14 mouse cellular contexts compared by ENCODE assay signal in genomic region chr11:22830179-22830611, GRCm38 (mm10). TPM values are rescaled to one million over a fixed set of nuclear protein-coding genes. Genes with fewer than 3 reads are reported as not detected.
A peak's percentile ranks its signal among the peaks of the same experiment; 100 is the strongest.
DNase-seq lines count a peak whose midpoint lies in the region; ATAC-seq and TF ChIP-seq lines count a peak whose summit lies in the region.
"Had no signal": no experiment of that assay in that cellular context is flagged by ENCODE, and none has a peak within 500 bp of the region (broad histone marks: within the 10 kb centered on the region; RNA-seq: fewer than 3 reads in every experiment).

No protein-coding gene starts in this region.

- H3K4me1 ChIP-seq in lung, postnatal 0 days (ENCODE audit: insufficient read depth, low read depth, low read length), result no peaks in the 10 kb centered on the region
- H3K4me1 ChIP-seq in small intestine, adult 2 months (ENCODE audit: control insufficient read depth, insufficient read depth, insufficient read length, low read length), result peaks cover 3% of the 10 kb centered on the region
- H3K4me1 ChIP-seq: midbrain, embryonic 15.5 days had no signal

- H3K9me3 ChIP-seq in lung, postnatal 0 days (ENCODE audit: low read length), result no peaks in the 10 kb centered on the region
- H3K9me3 ChIP-seq: embryonic facial prominence, embryonic 13.5 days; midbrain, embryonic 15.5 days had no signal

- 0 out of 2 replicates have a peak overlapping the region, but pooled peaks have one; percentile 20 for H3K27ac ChIP-seq in lung, postnatal 0 days (ENCODE audit: low read length)
- peak overlapping the region; percentile 46 for H3K27ac ChIP-seq in small intestine, adult 2 months (ENCODE audit: insufficient read depth, low read depth, low read length)
- H3K27ac ChIP-seq: embryonic facial prominence, embryonic 13.5 days; liver, embryonic 14.5 days; midbrain, embryonic 15.5 days had no signal

- TF ChIP-seq CTCF in lung, postnatal 0 days (IDR thresholded peaks at IDR 0.05), result no peak
- no peak for TF ChIP-seq CTCF in small intestine, adult 2 months (IDR thresholded peaks at IDR 0.05; ENCODE audit: extremely low read depth, insufficient read length, insufficient replicate concordance, low read depth, low read length)

- H3K36me3 ChIP-seq in lung, postnatal 0 days (ENCODE audit: insufficient read depth, low read length), result no peaks in the 10 kb centered on the region
- H3K36me3 ChIP-seq in small intestine, adult 2 months (ENCODE audit: control insufficient read depth, insufficient read depth, low read length), result peaks cover 11% of the 10 kb centered on the region
- H3K36me3 ChIP-seq: midbrain, embryonic 15.5 days had no signal

- H3K4me2 ChIP-seq in lung, postnatal 0 days (replicated peaks; ENCODE audit: low read depth, low read length), result no peak overlapping the region
- H3K4me2 ChIP-seq: embryonic facial prominence, embryonic 13.5 days; midbrain, embryonic 15.5 days had no signal

- TF ChIP-seq POLR2A in small intestine, adult 2 months (IDR thresholded peaks at IDR 0.05; ENCODE audit: low read depth, low read length), result no peak

- H3K4me3 ChIP-seq in lung, postnatal 0 days (ENCODE audit: low read depth, low read length), result no peak overlapping the region
- H3K4me3 ChIP-seq in small intestine, adult 2 months (ENCODE audit: low read depth, low read length), result no peak overlapping the region
- H3K4me3 ChIP-seq: embryonic facial prominence, embryonic 13.5 days; midbrain, embryonic 15.5 days had no signal

- peak; percentile 31 for DNase-seq in gastrocnemius, postnatal 14 days
- DNase-seq in gastrocnemius, postnatal 25 days, result no peak
- DNase-seq in lung, postnatal 0 days (ENCODE audit: low spot score), result no peak
- DNase-seq in lung, adult 18-20 months, result no peak
- DNase-seq in Muller cell, postnatal 12 days (ENCODE audit: inconsistent ontology term), result peak; percentile 89
- DNase-seq in neural tube, embryonic 10.5 days (ENCODE audit: extremely low spot score, low spot score), result no peak
- no peak for DNase-seq in adrenal gland, adult 18-20 months (ENCODE audit: low spot score in 2 of 2)
- DNase-seq: adrenal gland, postnatal 14 days; cerebellum, adult 8-10 months; kidney, adult 18-20 months had no signal

- WGBS in lung, postnatal 0 days, result 46% methylated on average over 5 of the region's 5 CpGs
- 58% methylated on average over 5 of the region's 5 CpGs for WGBS in small intestine, adult 2 months

- no peak overlapping the region for H3K9ac ChIP-seq in lung, postnatal 0 days (replicated peaks; ENCODE audit: low read depth)
- H3K9ac ChIP-seq: embryonic facial prominence, embryonic 13.5 days; liver, embryonic 14.5 days; midbrain, embryonic 15.5 days had no signal

- no peak for TF ChIP-seq EP300 in lung, postnatal 0 days (IDR thresholded peaks at IDR 0.05)

- H3K27me3 ChIP-seq in lung, postnatal 0 days (replicated peaks; ENCODE audit: insufficient read depth, low read length), result no peaks in the 10 kb centered on the region
- no peaks in the 10 kb centered on the region for H3K27me3 ChIP-seq in small intestine, adult 2 months (ENCODE audit: control insufficient read depth, insufficient read depth, low read length)
- H3K27me3 ChIP-seq: embryonic facial prominence, embryonic 13.5 days; midbrain, embryonic 15.5 days had no signal

- ATAC-seq in lung, postnatal 0 days, result peak; percentile 64
- ATAC-seq: midbrain, embryonic 15.5 days had no signal

- intact Hi-C loops in gastrocnemius, postnatal 14 days (cut with DNase I; ENCODE audit: low total_unique reads), result no loop called here

RNA-seq across cellular contexts. Expression of gene B3gnt2, which starts 30.6 kb away (rescaled TPM):
- 1 to 10 TPM; 4.4 to 5.7 TPM for total RNA-seq in gastrocnemius, postnatal 14 days (2021)
- 1 to 10 TPM; 2.1 to 2.4 TPM for total RNA-seq in gastrocnemius, postnatal 25 days (2021)
- 20.4 and 22.3 TPM in 2 replicates for polyA plus RNA-seq in lung, postnatal 0 days (2015; fragmentation: Nextera tagmentation; extraction: Ambion mirVana)
- polyA plus RNA-seq in small intestine, adult 2 months (2012; rRNA removed), result 7.2 and 9.7 TPM in 2 replicates
- total RNA-seq in adrenal gland, adult 18-20 months (2021), result 10 to 100 TPM; 34.6 to 60.6 TPM

Comparison
In these comparisons a context has a peak if more than half of its experiments do, and no peak if none do; other contexts are left out.
1. DNase-seq: peak in gastrocnemius, postnatal 14 days (single experiment) and Muller cell, postnatal 12 days (single experiment); none in gastrocnemius, postnatal 25 days (single experiment), lung, postnatal 0 days (single experiment), lung, adult 18-20 months (0 of 2), neural tube, embryonic 10.5 days (single experiment) and adrenal gland, adult 18-20 months (0 of 2).
2. RNA of gene B3gnt2, which starts 30.6 kb away (total RNA-seq): 34.6 to 60.6 TPM in adrenal gland, adult 18-20 months; 4.4 to 5.7 TPM in gastrocnemius, postnatal 14 days and 2.1 to 2.4 TPM in gastrocnemius, postnatal 25 days; every median in the first group is over 4 times any median in the second.